Mouse (Mus musculus) bone marrow macrophage, adult 2 months (primary cell): Measurements from ENCODE around the gene Cuedc1.

Source experiments
- CTCF ChIP-seq: IDR thresholded peaks from 2 replicates; pipeline ENCODE4 v1.5.1; 2012; ENCODE audit warnings: low read depth, mild to moderate bottlenecking, low read length, moderate library complexity
- POLR2A ChIP-seq: IDR thresholded peaks from 2 replicates; pipeline ENCODE4 v1.6.1; 2012; ENCODE audit warnings: mild to moderate bottlenecking, low read depth, low read length, borderline replicate concordance

- no peak for TF ChIP-seq POLR2A
- TF ChIP-seq CTCF, result no peak
These were observed 143.0 kb downstream of the Cuedc1 start for GRCm38 (mm10) chr11:88240736-88241353.
